8 mouse cellular contexts compared by ENCODE assay signal in genomic region chr17:87351241-87352105, GRCm38 (mm10).
DNase-seq lines count a peak whose midpoint lies in the region; ATAC-seq and TF ChIP-seq lines count a peak whose summit lies in the region.

No protein-coding gene starts in this region.

- 0 out of 2 replicates have a peak, but pooled peaks have one; percentile 66 for TF ChIP-seq EP300 in ES-Bruce4 (IDR thresholded peaks at IDR 0.05; ENCODE audit: insufficient read depth, low read depth, low read length)

- no peaks in the 10 kb centered on the region for H3K9me3 ChIP-seq in ES-Bruce4 (replicated peaks; ENCODE audit: control insufficient read depth, insufficient read depth, low read length, poor library complexity, severe bottlenecking)
- H3K9me3 ChIP-seq in heart, embryonic 10.5 days = no peaks in the 10 kb centered on the region
- no peaks in the 10 kb centered on the region for H3K9me3 ChIP-seq in liver, embryonic 11.5 days (ENCODE audit: control insufficient read depth, low read length)

- H3K4me3 ChIP-seq in ES-Bruce4 (ENCODE audit: low read depth, low read length) (no peak overlapping the region), myocyte (no peak overlapping the region)
- peak overlapping the region; percentile 45 for H3K4me3 ChIP-seq in heart, embryonic 10.5 days
- no peak overlapping the region for H3K4me3 ChIP-seq in kidney, adult 2 months (ENCODE audit: insufficient read depth, low read depth, low read length)
- H3K4me3 ChIP-seq in liver, embryonic 11.5 days (ENCODE audit: low read depth, low read length) = no peak overlapping the region

- H3K27me3 ChIP-seq in ES-Bruce4 (ENCODE audit: control insufficient read depth, insufficient read depth, low read length, poor library complexity, severe bottlenecking) = no peaks in the 10 kb centered on the region
- H3K27me3 ChIP-seq in heart, embryonic 10.5 days (ENCODE audit: insufficient read depth, poor library complexity, severe bottlenecking) = no peaks in the 10 kb centered on the region
- no peaks in the 10 kb centered on the region for H3K27me3 ChIP-seq in kidney, adult 2 months (replicated peaks; ENCODE audit: control insufficient read depth, insufficient read depth, low read length)
- no peaks in the 10 kb centered on the region for H3K27me3 ChIP-seq in myocyte (ENCODE audit: control insufficient read depth, insufficient read depth, insufficient read length)
- H3K27me3 ChIP-seq in liver, embryonic 11.5 days (replicated peaks; ENCODE audit: control insufficient read depth, insufficient read depth, low read length) = no peaks in the 10 kb centered on the region

- 18% methylated on average over 20 of the region's 20 CpGs for WGBS in heart, embryonic 10.5 days
- 30% methylated on average over 20 of the region's 20 CpGs for WGBS in kidney, adult 2 months
- WGBS in liver, embryonic 11.5 days = 39% methylated on average over 20 of the region's 20 CpGs

- no peaks in the 10 kb centered on the region for H3K79me2 ChIP-seq in myocyte (ENCODE audit: control insufficient read depth, insufficient read depth)

- TF ChIP-seq CTCF in ES-Bruce4 (IDR thresholded peaks at IDR 0.05; ENCODE audit: low read depth, low read length) = no peak
- TF ChIP-seq CTCF in kidney, adult 2 months (conservative IDR thresholded peaks at IDR 0.05; ENCODE audit: insufficient read depth, insufficient read length, low read depth, low read length) = no peak

- peaks cover 11% of the 10 kb centered on the region for H3K4me1 ChIP-seq in ES-Bruce4 (ENCODE audit: control insufficient read depth, insufficient read depth, low read length)
- H3K4me1 ChIP-seq in heart, embryonic 10.5 days = peaks cover 79% of the 10 kb centered on the region
- H3K4me1 ChIP-seq in kidney, adult 2 months (ENCODE audit: control insufficient read depth, insufficient read depth, low read length) = peaks cover 40% of the 10 kb centered on the region
- peaks cover 33% of the 10 kb centered on the region for H3K4me1 ChIP-seq in liver, embryonic 11.5 days (replicated peaks; ENCODE audit: control insufficient read depth, insufficient read depth, low read length)

- H3ac ChIP-seq in myocyte (ENCODE audit: control insufficient read depth, insufficient read length) = no peak overlapping the region

- H3K9ac ChIP-seq in ES-Bruce4 (ENCODE audit: low read depth, poor library complexity, severe bottlenecking) = no peak overlapping the region
- no peak overlapping the region for H3K9ac ChIP-seq in liver, embryonic 11.5 days (ENCODE audit: low read depth, low read length)

- peak overlapping the region; percentile 17; the same call in 1 of the 2 replicates for H3K27ac ChIP-seq in ES-Bruce4 (ENCODE audit: insufficient read depth, low read length)
- H3K27ac ChIP-seq in heart, embryonic 10.5 days = peak overlapping the region; percentile 88
- H3K27ac ChIP-seq in kidney, adult 2 months (ENCODE audit: insufficient read depth, low read depth, low read length) = peak overlapping the region; percentile 39
- H3K27ac ChIP-seq in liver, embryonic 11.5 days (ENCODE audit: low read depth, low read length) = no peak overlapping the region

- no peaks in the 10 kb centered on the region for H3K36me3 ChIP-seq in ES-Bruce4 (ENCODE audit: control insufficient read depth, insufficient read depth, low read length, poor library complexity, severe bottlenecking)
- no peaks in the 10 kb centered on the region for H3K36me3 ChIP-seq in heart, embryonic 10.5 days
- no peaks in the 10 kb centered on the region for H3K36me3 ChIP-seq in kidney, adult 2 months (ENCODE audit: control insufficient read depth, insufficient read depth, low read length)
- H3K36me3 ChIP-seq in myocyte (ENCODE audit: control insufficient read depth, insufficient read depth) = no peaks in the 10 kb centered on the region
- 0 out of 2 replicates have a peak, but pooled peaks cover 2% of the 10 kb centered on the region for H3K36me3 ChIP-seq in liver, embryonic 11.5 days (ENCODE audit: control insufficient read depth, insufficient read depth, low read length)

- TF ChIP-seq POLR2A in ES-Bruce4 (IDR thresholded peaks at IDR 0.05; ENCODE audit: insufficient read depth, low read length) (no peak), myocyte (IDR thresholded peaks at IDR 0.05; ENCODE audit: insufficient read length, low read depth) (no peak)
- no peak for TF ChIP-seq POLR2A in kidney, adult 2 months (IDR thresholded peaks at IDR 0.05; ENCODE audit: low read depth, low read length)

- H3K4me2 ChIP-seq in myocyte (ENCODE audit: low read depth) = peak overlapping the region; percentile 44
- no peak overlapping the region for H3K4me2 ChIP-seq in liver, embryonic 11.5 days

- DNase-seq in cerebellum, adult 9-10 months = peak; percentile 79
- no peak for DNase-seq in heart, embryonic 10.5 days (ENCODE audit: low spot score)
- DNase-seq in kidney, adult 2 months = peak; percentile 95
- DNase-seq in liver, embryonic 11.5 days (ENCODE audit: low spot score) = no peak

- ATAC-seq in monocyte, adult 5-6 weeks (replicated peaks; ENCODE audit: insufficient number of reproducible peaks, low FRiP score, low TSS enrichment, poor library complexity, severe bottlenecking) = no peak
- ATAC-seq in liver, embryonic 11.5 days (replicated peaks; ENCODE audit: low FRiP score) = no peak
- no peak for ATAC-seq in megakaryocyte, adult 5-6 weeks (ENCODE audit: poor library complexity, severe bottlenecking)

TF ChIP-seq in myocyte, 11 proteins besides CTCF, POLR2A, EP300 and RAD21:
- TF ChIP-seq MYOD1 (IDR thresholded peaks at IDR 0.05; ENCODE audit: control insufficient read depth in 1 of 3, insufficient read length in 2 of 3, low read depth in 2 of 3) (peak in 1 of 3 experiments; percentile 41), USF1 (IDR thresholded peaks at IDR 0.05; ENCODE audit: low read depth) (no peak), CEBPB (IDR thresholded peaks at IDR 0.05; ENCODE audit: insufficient read depth, poor library complexity, severe bottlenecking) (no peak), E2F4 (IDR thresholded peaks at IDR 0.05; ENCODE audit: insufficient read depth) (no peak)

Comparison
In these comparisons a context has a peak if more than half of its experiments do, and no peak if none do; other contexts are left out.
1. DNase-seq: peak in cerebellum, adult 9-10 months (single experiment) and kidney, adult 2 months (single experiment); none in heart, embryonic 10.5 days (single experiment) and liver, embryonic 11.5 days (single experiment).